Mouse (Mus musculus) thymus, adult 2 months (tissue): Measurements from ENCODE around the gene Nkrf. TPM values are rescaled to one million over a fixed set of nuclear protein-coding genes. Genes with fewer than 3 reads are reported as not detected.
A peak's percentile ranks its signal among the peaks of the same experiment; 100 is the strongest.

Source experiments
- DNase-seq: peaks from one replicate; pipeline ENCODE4 v3.0.0; 2021
- H3K27ac ChIP-seq: fragments of 200-500 bp; 2 replicates; pipeline ENCODE4 v1.5.1; 2012; ENCODE audit warnings: low read length, control low read depth; ENCODE audit not compliant: control insufficient read depth, insufficient read depth
- H3K27me3 ChIP-seq: fragments of 200-500 bp; 2 replicates; pipeline ENCODE4 v1.6.1; 2012; ENCODE audit warnings: mild to moderate bottlenecking, low read length, moderate library complexity, mixed read lengths; ENCODE audit not compliant: control insufficient read depth, insufficient read depth
- H3K36me3 ChIP-seq: fragments of 200-500 bp; 2 replicates; pipeline ENCODE4 v1.6.1; 2012; ENCODE audit warnings: mild to moderate bottlenecking, low read length, moderate library complexity; ENCODE audit not compliant: control insufficient read depth, insufficient read depth
- H3K4me1 ChIP-seq: fragments of 200-500 bp; replicated peaks from 2 replicates; pipeline ENCODE4 v1.6.1; 2012; ENCODE audit warnings: low read length; ENCODE audit not compliant: control insufficient read depth, insufficient read depth
- H3K4me3 ChIP-seq: fragments of 200-500 bp; 2 replicates; pipeline ENCODE4 v1.5.1; 2012; ENCODE audit warnings: mild to moderate bottlenecking, low read length, control low read depth, moderate library complexity; ENCODE audit not compliant: control insufficient read depth, insufficient read depth
- CTCF ChIP-seq: fragments of 200-500 bp; IDR thresholded peaks from 2 replicates; pipeline ENCODE4 v1.5.1; 2012; ENCODE audit warnings: mild to moderate bottlenecking, control low read depth, low read length, moderate library complexity, borderline replicate concordance; ENCODE audit not compliant: control insufficient read depth, poor library complexity, insufficient read depth; ENCODE audit errors: extremely low read depth
- POLR2A ChIP-seq: fragments of 200-500 bp; IDR thresholded peaks from 2 replicates; pipeline ENCODE4 v1.6.1; 2012; ENCODE audit warnings: mild to moderate bottlenecking, low read length, control low read depth, moderate library complexity; ENCODE audit not compliant: control insufficient read depth, poor library complexity, insufficient read depth; ENCODE audit errors: extremely low read depth
- WGBS: fragments of 180-500 bp; shearing (Covaris S2); methylation state at CpG from one replicate; pipeline ENCODE4 v1.1.7; 2018; 5-methylcytosine and 5-hydroxymethylcytosine counted together
- polyA plus RNA-seq: library from polyadenylated mRNA; depleted of rRNA; stranded (reverse); fragments of >200 nt; gene quantifications from 2 replicates; pipeline ENCODE4 v1.2.3, GENCODE M21; 2012; rRNA removed

Gene Nkrf
- polyA plus RNA-seq, 1 experiment = 1.2 TPM

GRCm38 (mm10) chrX:36863766-36864608 lies 38.7 kb downstream of the Nkrf start:
- peak overlapping the region; percentile 76 for H3K27ac ChIP-seq
- H3K4me3 ChIP-seq = peak overlapping the region; percentile 92
- no peak for TF ChIP-seq CTCF
- no peak for TF ChIP-seq POLR2A
- DNase-seq = peak; percentile 76
- under 1% methylated on average over 38 of the region's 44 CpGs for WGBS
- no peaks in the 10 kb centered on the region for H3K27me3 ChIP-seq
- H3K4me1 ChIP-seq = 0 out of 2 replicates have a peak, but pooled peaks cover 3% of the 10 kb centered on the region
- H3K36me3 ChIP-seq = no peaks in the 10 kb centered on the region

GRCm38 (mm10) chrX:36852631-36853030 lies 50.1 kb downstream of the Nkrf start:
- Histone ChIP-seq H3K27me3 (no peaks in the 10 kb centered on the region), H3K36me3 (0 out of 2 replicates have a peak, but pooled peaks cover 11% of the 10 kb centered on the region), H3K27ac (no peak overlapping the region), H3K4me3 (no peak overlapping the region), H3K4me1 (no peaks in the 10 kb centered on the region)
- TF ChIP-seq CTCF = no peak
- TF ChIP-seq POLR2A = no peak
- DNase-seq = no peak
- WGBS = 85% methylated on average over 8 of the region's 8 CpGs

- TF ChIP-seq CTCF (no peak), POLR2A (no peak)
- H3K4me3 ChIP-seq = no peak overlapping the region
- no peak overlapping the region for H3K27ac ChIP-seq
- DNase-seq = no peak
- no peaks in the 10 kb centered on the region for H3K27me3 ChIP-seq
- H3K4me1 ChIP-seq = peaks cover 4% of the 10 kb centered on the region
- WGBS = 95% methylated on average over 1 of the region's 1 CpGs
- no peaks in the 10 kb centered on the region for H3K36me3 ChIP-seq
Observed at GRCm38 (mm10) chrX:36847152-36847551, 55.5 kb downstream of the Nkrf start.

- peaks cover 4% of the 10 kb centered on the region for H3K4me1 ChIP-seq
- no peak overlapping the region for H3K4me3 ChIP-seq
- H3K27ac ChIP-seq = no peak overlapping the region
- no peaks in the 10 kb centered on the region for H3K36me3 ChIP-seq
- DNase-seq = no peak
- TF ChIP-seq CTCF (no peak), POLR2A (no peak)
- 8% methylated on average over 4 of the region's 4 CpGs for WGBS
- no peaks in the 10 kb centered on the region for H3K27me3 ChIP-seq
Observed at GRCm38 (mm10) chrX:36843346-36843990, 59.2 kb downstream of the Nkrf start.

GRCm38 (mm10) chrX:36841698-36842097 lies 61.0 kb downstream of the Nkrf start:
- no peak for DNase-seq
- Histone ChIP-seq H3K27ac (no peak overlapping the region), H3K27me3 (no peaks in the 10 kb centered on the region), H3K4me3 (no peak overlapping the region), H3K36me3 (no peaks in the 10 kb centered on the region), H3K4me1 (peaks cover 4% of the 10 kb centered on the region)
- TF ChIP-seq CTCF (no peak), POLR2A (no peak)
- WGBS = 53% methylated on average over 6 of the region's 6 CpGs

- TF ChIP-seq POLR2A (no peak), CTCF (no peak)
- Histone ChIP-seq H3K27ac (no peak overlapping the region), H3K4me3 (no peak overlapping the region), H3K36me3 (no peaks in the 10 kb centered on the region), H3K4me1 (peaks cover 4% of the 10 kb centered on the region), H3K27me3 (no peaks in the 10 kb centered on the region)
- 31% methylated on average over 7 of the region's 7 CpGs for WGBS
- no peak for DNase-seq
Observed at GRCm38 (mm10) chrX:36839391-36839790, 63.3 kb downstream of the Nkrf start.

Other genes starting within 250 kb of the Nkrf start
- 1.6 and 2.2 TPM in 2 replicates for gene Slc25a43, start 159.2 kb downstream of the Nkrf start, polyA plus RNA-seq
- 920 and 977 TPM in 2 replicates for gene Slc25a5, start 107.2 kb downstream of the Nkrf start, polyA plus RNA-seq
- gene Ube2a, start 29.0 kb downstream of the Nkrf start, polyA plus RNA-seq = 45.9 and 53.4 TPM in 2 replicates
- gene C330007P06Rik, start 28.8 kb downstream of the Nkrf start, polyA plus RNA-seq = 15.3 and 18.9 TPM in 2 replicates
- gene Sept6, start 88.9 kb upstream of the Nkrf start, polyA plus RNA-seq = 122 and 156 TPM in 2 replicates
- 0.13 and 0.19 TPM in 2 replicates for gene Sowahd, start 145.9 kb upstream of the Nkrf start, polyA plus RNA-seq
- 98.5 and 123 TPM in 2 replicates for gene Rpl39, start 182.5 kb upstream of the Nkrf start, polyA plus RNA-seq
- 4.8 and 5.0 TPM in 2 replicates for gene Upf3b, start 207.4 kb upstream of the Nkrf start, polyA plus RNA-seq
- 5.9 and 6.8 TPM in 2 replicates for gene Nkap, start 223.9 kb upstream of the Nkrf start, polyA plus RNA-seq